Mouse (Mus musculus): ENCODE data around the gene Fbxo24. TPM values are rescaled to one million over a fixed set of nuclear protein-coding genes. Genes with fewer than 3 reads are reported as not detected.

The Fbxo24 gene
- polyA plus RNA-seq, 1 experiment from 2014 or later = 0.15 TPM

DNA sequence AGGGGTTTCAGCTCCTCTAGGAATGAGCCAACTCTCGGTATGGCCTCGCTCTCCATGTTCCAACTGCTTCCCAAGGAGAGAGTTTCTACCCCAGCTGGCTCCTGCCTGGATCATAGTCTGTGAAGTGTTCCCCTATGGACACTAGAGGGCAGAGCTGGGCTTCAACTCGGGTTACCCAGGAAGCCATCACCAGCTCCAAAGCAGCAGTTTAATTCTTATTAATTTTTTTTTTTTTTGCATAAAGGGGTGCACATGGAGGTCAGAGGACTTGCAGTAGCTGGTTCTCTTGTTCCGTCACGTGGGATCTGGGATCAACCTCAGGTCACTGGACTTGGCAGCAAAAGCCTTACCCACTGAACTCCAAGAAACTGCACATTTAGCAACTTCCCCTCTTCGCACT lies 28.2 kb upstream of the Fbxo24 start:
- Histone ChIP-seq H3K27me3 (replicated peaks) (no peaks in the 10 kb centered on the region), H3K4me2 (no peak overlapping the region), H3K36me3 (peaks cover 58% of the 10 kb centered on the region), H3K9ac (no peak overlapping the region), H3K9me3 (replicated peaks) (no peaks in the 10 kb centered on the region; the same call in 1 of the 2 replicates), H3K4me1 (replicated peaks) (peaks cover 6% of the 10 kb centered on the region; the same call in 1 of the 2 replicates), H3K4me3 (no peak overlapping the region), H3K27ac (ENCODE audit: poor library complexity, severe bottlenecking) (no peak overlapping the region)
- WGBS = 29% methylated on average over 6 of the region's 6 CpGs
- no peak for ATAC-seq (ENCODE audit: insufficient number of reproducible peaks, low FRiP score)

- Histone ChIP-seq H3K4me3 (no peak overlapping the region), H3K4me1 (replicated peaks) (peaks cover 16% of the 10 kb centered on the region), H3K4me2 (no peak overlapping the region), H3K27ac (ENCODE audit: poor library complexity, severe bottlenecking) (no peak overlapping the region), H3K9ac (no peak overlapping the region), H3K36me3 (peaks cover 46% of the 10 kb centered on the region), H3K27me3 (replicated peaks) (no peaks in the 10 kb centered on the region), H3K9me3 (replicated peaks) (no peaks in the 10 kb centered on the region; the same call in 1 of the 2 replicates)
- no peak for ATAC-seq (ENCODE audit: insufficient number of reproducible peaks, low FRiP score)
- WGBS = 71% methylated on average over 6 of the region's 7 CpGs
These were observed 25.9 kb upstream of the Fbxo24 start for GRCm38 (mm10) chr5:137654746-137655145.

DNA sequence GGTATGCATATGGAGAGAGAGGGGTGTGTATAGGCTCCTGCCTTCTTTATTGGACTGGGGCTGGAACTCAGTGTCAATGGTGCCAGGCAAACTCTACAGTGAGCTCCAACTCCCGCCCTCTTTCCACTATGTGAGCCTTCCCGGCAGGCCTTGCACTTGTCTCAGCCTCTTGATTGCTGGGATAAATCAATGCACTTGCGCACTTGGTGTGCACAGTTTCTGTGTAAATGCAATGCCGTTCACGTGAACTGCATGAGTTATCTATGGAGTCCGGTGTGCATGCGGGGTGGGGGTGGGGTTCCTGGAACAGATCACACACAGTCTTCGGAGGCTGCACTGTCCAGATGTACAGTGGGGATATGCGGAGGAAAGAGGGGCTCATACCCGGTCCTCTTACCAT lies 24.6 kb upstream of the Fbxo24 start:
- Histone ChIP-seq H3K4me1 (replicated peaks) (peaks cover 29% of the 10 kb centered on the region), H3K27ac (ENCODE audit: poor library complexity, severe bottlenecking) (no peak overlapping the region), H3K27me3 (replicated peaks) (no peaks in the 10 kb centered on the region), H3K9ac (no peak overlapping the region), H3K4me3 (no peak overlapping the region), H3K4me2 (no peak overlapping the region), H3K36me3 (peaks cover 32% of the 10 kb centered on the region), H3K9me3 (replicated peaks) (no peaks in the 10 kb centered on the region)
- 90% methylated on average over 10 of the region's 10 CpGs for WGBS
- ATAC-seq (ENCODE audit: insufficient number of reproducible peaks, low FRiP score) = no peak

- Histone ChIP-seq H3K9me3 (replicated peaks) (no peaks in the 10 kb centered on the region), H3K27ac (ENCODE audit: poor library complexity, severe bottlenecking) (no peak overlapping the region), H3K4me3 (no peak overlapping the region), H3K9ac (no peak overlapping the region), H3K36me3 (peaks cover 29% of the 10 kb centered on the region), H3K4me1 (replicated peaks) (peaks cover 37% of the 10 kb centered on the region), H3K27me3 (replicated peaks) (no peaks in the 10 kb centered on the region), H3K4me2 (no peak overlapping the region)
- peak; percentile 29; the same call in 1 of the 2 replicates for ATAC-seq (ENCODE audit: insufficient number of reproducible peaks, low FRiP score)
- WGBS = 27% methylated on average over 3 of the region's 3 CpGs
These were observed 23.7 kb upstream of the Fbxo24 start for GRCm38 (mm10) chr5:137652474-137652873.

DNA sequence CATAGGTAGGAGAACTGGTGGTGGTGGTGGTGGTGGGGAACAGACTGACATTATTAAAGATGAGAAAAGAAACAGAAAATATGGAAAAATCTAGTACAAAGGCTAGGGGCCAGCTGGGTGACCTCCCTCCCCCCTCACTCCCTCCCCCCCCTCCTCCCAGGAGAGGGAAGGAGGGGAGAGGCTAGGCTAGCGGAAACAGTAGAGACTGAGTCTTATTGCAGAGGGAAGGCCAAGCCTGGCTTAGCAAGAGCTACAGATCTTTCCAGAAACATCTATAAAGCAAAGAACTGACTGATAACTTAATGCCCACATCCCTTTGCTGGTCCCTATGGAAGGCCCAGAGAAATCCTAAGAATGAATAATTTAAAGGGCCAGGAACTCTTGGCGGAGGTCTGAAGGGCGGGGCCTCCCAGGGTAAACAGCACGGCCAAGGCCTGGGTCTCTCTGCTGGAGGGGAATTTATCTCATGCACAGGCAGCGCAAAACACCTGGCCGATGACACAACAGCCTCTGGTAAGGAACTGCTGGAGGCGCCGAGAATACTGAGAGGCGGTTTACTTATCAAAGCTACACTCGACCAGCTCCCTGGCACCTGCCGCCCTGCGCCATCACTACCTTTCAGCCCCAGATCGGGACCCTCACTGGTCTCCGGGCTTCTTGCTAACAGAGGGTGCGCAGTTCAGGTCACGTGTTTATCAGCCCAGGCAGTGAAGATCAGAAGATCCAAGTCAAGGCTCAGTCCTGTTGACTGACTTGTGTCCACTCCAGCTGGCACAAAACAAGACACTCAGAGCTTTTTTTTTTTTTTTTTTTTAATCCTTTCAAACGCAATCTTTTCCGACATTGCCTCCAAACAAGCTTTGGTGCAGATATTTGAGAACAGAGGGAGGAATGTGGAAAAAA lies 21.1 kb upstream of the Fbxo24 start:
- WGBS = 10% methylated on average over 18 of the region's 18 CpGs

GRCm38 (mm10) chr5:137649251-137649650 lies 20.4 kb upstream of the Fbxo24 start:
- peaks cover 19% of the 10 kb centered on the region for H3K27me3 ChIP-seq (replicated peaks)
- H3K36me3 ChIP-seq = peaks cover 20% of the 10 kb centered on the region
- WGBS = 41% methylated on average over 4 of the region's 4 CpGs
- no peak overlapping the region for H3K4me3 ChIP-seq
- no peak overlapping the region for H3K4me2 ChIP-seq
- H3K4me1 ChIP-seq (replicated peaks) = peaks cover 50% of the 10 kb centered on the region
- H3K9ac ChIP-seq = no peak overlapping the region
- H3K27ac ChIP-seq (ENCODE audit: poor library complexity, severe bottlenecking) = no peak overlapping the region
- no peak for ATAC-seq (ENCODE audit: insufficient number of reproducible peaks, low FRiP score)
- no peaks in the 10 kb centered on the region for H3K9me3 ChIP-seq (replicated peaks)

More for the DNA sequence above, 21.1 kb upstream of the Fbxo24 start:
- Histone ChIP-seq H3K4me3 (no peak overlapping the region), H3K27ac (ENCODE audit: poor library complexity, severe bottlenecking) (no peak overlapping the region), H3K4me1 (replicated peaks) (peaks cover 49% of the 10 kb centered on the region), H3K4me2 (peak overlapping the region; percentile 55), H3K9ac (peak overlapping the region; percentile 57; the same call in 1 of the 2 replicates), H3K9me3 (replicated peaks) (no peaks in the 10 kb centered on the region), H3K36me3 (peaks cover 23% of the 10 kb centered on the region), H3K27me3 (replicated peaks) (peaks cover 16% of the 10 kb centered on the region)
- no peak for ATAC-seq (ENCODE audit: insufficient number of reproducible peaks, low FRiP score)

- 47% methylated on average over 9 of the region's 9 CpGs for WGBS
- no peak overlapping the region for H3K4me3 ChIP-seq
- no peak overlapping the region for H3K9ac ChIP-seq
- H3K27me3 ChIP-seq (replicated peaks) = peaks cover 31% of the 10 kb centered on the region
- no peak overlapping the region for H3K27ac ChIP-seq (ENCODE audit: poor library complexity, severe bottlenecking)
- no peak; the same call in 1 of the 2 replicates for ATAC-seq (ENCODE audit: insufficient number of reproducible peaks, low FRiP score)
- peaks cover 9% of the 10 kb centered on the region for H3K36me3 ChIP-seq
- no peak overlapping the region for H3K4me2 ChIP-seq
- H3K4me1 ChIP-seq (replicated peaks) = peaks cover 50% of the 10 kb centered on the region
- no peaks in the 10 kb centered on the region for H3K9me3 ChIP-seq (replicated peaks)
These were observed 19.2 kb upstream of the Fbxo24 start for GRCm38 (mm10) chr5:137647827-137648601.

DNA sequence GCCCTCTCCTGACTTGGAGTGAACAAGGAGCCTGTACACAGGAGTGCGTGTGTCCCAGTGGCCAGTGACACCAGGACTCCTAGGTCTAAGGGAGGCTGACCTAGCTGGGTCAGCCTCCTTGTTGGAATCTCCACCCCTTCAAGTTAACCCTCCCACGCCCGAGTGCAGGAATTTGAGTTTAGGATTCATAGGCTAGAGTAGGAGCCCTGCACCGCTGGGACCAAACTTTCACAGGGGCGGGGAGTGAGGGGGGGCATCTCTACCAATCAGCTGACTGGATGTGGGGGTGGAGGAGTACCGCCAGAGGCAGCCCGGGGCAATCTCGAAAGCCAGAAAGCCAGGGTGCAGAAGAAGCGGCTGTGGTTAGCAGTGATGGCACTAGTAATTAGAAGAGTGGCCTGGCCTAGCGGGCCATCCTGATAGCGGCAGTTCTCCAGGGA lies 16.9 kb upstream of the Fbxo24 start, which contains the start of gene Irs3:
TSS of gene Irs3 (minus strand) at position 63 of the 440 bp plus-strand sequence.
- Histone ChIP-seq H3K36me3 (peaks cover 19% of the 10 kb centered on the region), H3K4me1 (replicated peaks) (peaks cover 39% of the 10 kb centered on the region), H3K4me3 (peak within 1 kb of the TSS; percentile 45), H3K27me3 (replicated peaks) (peaks cover 38% of the 10 kb centered on the region), H3K27ac (ENCODE audit: poor library complexity, severe bottlenecking) (no peak within 1 kb of the TSS), H3K4me2 (peak within 1 kb of the TSS; percentile 77), H3K9me3 (replicated peaks) (no peaks in the 10 kb centered on the region), H3K9ac (peak within 1 kb of the TSS; percentile 58)
- no peak for ATAC-seq (ENCODE audit: insufficient number of reproducible peaks, low FRiP score)
- 15% methylated on average over 11 of the region's 11 CpGs for WGBS

GRCm38 (mm10) chr5:137645091-137645651 lies 16.4 kb upstream of the Fbxo24 start:
- peaks cover 38% of the 10 kb centered on the region for H3K27me3 ChIP-seq (replicated peaks)
- ATAC-seq (ENCODE audit: insufficient number of reproducible peaks, low FRiP score) = no peak
- H3K4me2 ChIP-seq = peak overlapping the region; percentile 77
- H3K9me3 ChIP-seq (replicated peaks) = no peaks in the 10 kb centered on the region
- H3K27ac ChIP-seq (ENCODE audit: poor library complexity, severe bottlenecking) = no peak overlapping the region
- peak overlapping the region; percentile 45 for H3K4me3 ChIP-seq
- peaks cover 24% of the 10 kb centered on the region for H3K36me3 ChIP-seq
- 1% methylated on average over 44 of the region's 44 CpGs for WGBS
- H3K4me1 ChIP-seq (replicated peaks) = peaks cover 44% of the 10 kb centered on the region
- peak overlapping the region; percentile 58 for H3K9ac ChIP-seq

DNA sequence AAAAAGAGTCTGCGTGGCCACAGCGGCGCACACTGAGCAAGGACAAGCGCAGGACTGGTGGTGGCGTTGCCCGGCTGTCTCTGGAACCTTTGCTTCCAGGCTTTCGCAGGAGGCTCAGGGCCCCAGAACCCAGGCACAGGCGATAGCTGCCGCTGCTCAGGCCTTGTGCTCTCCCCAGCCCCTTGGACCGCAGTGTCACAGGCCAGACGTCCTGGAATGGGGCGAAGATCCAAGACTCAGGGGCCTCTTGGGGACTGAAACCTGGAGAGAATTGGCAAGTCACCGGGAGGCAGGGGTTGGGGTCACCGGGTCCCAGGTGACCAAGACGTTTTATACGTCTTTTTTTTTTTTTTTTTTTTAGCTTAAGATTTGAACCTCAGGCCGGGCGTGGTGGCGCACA lies 15.7 kb upstream of the Fbxo24 start:
- no peak for ATAC-seq (ENCODE audit: insufficient number of reproducible peaks, low FRiP score)
- 34% methylated on average over 19 of the region's 19 CpGs for WGBS
- no peak overlapping the region for H3K4me3 ChIP-seq
- no peaks in the 10 kb centered on the region for H3K9me3 ChIP-seq (replicated peaks)
- H3K36me3 ChIP-seq = peaks cover 31% of the 10 kb centered on the region
- no peak overlapping the region for H3K9ac ChIP-seq
- H3K4me1 ChIP-seq (replicated peaks) = peaks cover 42% of the 10 kb centered on the region
- H3K27ac ChIP-seq (ENCODE audit: poor library complexity, severe bottlenecking) = no peak overlapping the region
- peak overlapping the region; percentile 77; the same call in 1 of the 2 replicates for H3K4me2 ChIP-seq
- peaks cover 38% of the 10 kb centered on the region for H3K27me3 ChIP-seq (replicated peaks)

DNA sequence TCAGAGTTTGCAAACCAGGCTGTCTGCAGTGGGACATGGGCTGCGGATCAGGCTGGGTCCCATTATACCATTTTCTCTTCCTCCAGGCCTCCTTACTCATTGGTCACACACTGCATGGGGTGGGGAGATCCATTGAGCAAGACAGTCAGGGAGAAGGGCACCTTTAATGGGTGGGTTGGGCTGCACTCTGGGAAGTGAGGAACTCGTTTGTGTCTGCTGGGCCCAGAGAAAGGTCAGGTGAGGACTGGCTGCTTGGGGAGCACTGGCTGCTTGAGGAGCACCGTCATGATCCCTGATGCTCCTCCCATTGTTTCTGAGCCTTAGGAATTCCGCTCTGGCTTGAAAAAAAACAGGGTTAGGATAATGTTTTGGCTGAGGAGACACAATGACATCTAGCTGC lies 14.1 kb upstream of the Fbxo24 start:
- Histone ChIP-seq H3K27ac (ENCODE audit: poor library complexity, severe bottlenecking) (no peak overlapping the region), H3K9me3 (replicated peaks) (no peaks in the 10 kb centered on the region), H3K4me1 (replicated peaks) (peaks cover 28% of the 10 kb centered on the region), H3K27me3 (replicated peaks) (peaks cover 38% of the 10 kb centered on the region), H3K4me2 (no peak overlapping the region), H3K4me3 (no peak overlapping the region), H3K9ac (no peak overlapping the region), H3K36me3 (peaks cover 47% of the 10 kb centered on the region)
- ATAC-seq (ENCODE audit: insufficient number of reproducible peaks, low FRiP score) = no peak
- WGBS = 60% methylated on average over 4 of the region's 4 CpGs
